Mouse (Mus musculus): ENCODE data around the gene Otulin.

Otulin gene

GRCm38 (mm10) chr15:27498078-27498477, 132.4 kb downstream of the Otulin start:
- DNase-seq = no peak

- DNase-seq = no peak
Measured at GRCm38 (mm10) chr15:27497300-27497997, 133.0 kb downstream of the Otulin start.

GRCm38 (mm10) chr15:27496596-27497299, 133.7 kb downstream of the Otulin start:
- no peak for DNase-seq

- DNase-seq = no peak
Measured at GRCm38 (mm10) chr15:27495981-27496401, 134.5 kb downstream of the Otulin start.

GRCm38 (mm10) chr15:27493516-27493915, 137.0 kb downstream of the Otulin start:
- no peak for DNase-seq

- DNase-seq = no peak
Measured at GRCm38 (mm10) chr15:27492734-27493133, 137.8 kb downstream of the Otulin start.
